Mouse (Mus musculus) erythroblast, embryonic 14.5 days (primary cell): ENCODE results near the gene Pax8. TPM values are rescaled to one million over a fixed set of nuclear protein-coding genes. Genes with fewer than 3 reads are reported as not detected.

Source experiments
- H3K27me3 ChIP-seq: 2 replicates; pipeline ENCODE4 v1.6.1; 2012; ENCODE audit warnings: inconsistent platforms; ENCODE audit not compliant: control insufficient read depth
- H3K36me3 ChIP-seq: 2 replicates; pipeline ENCODE4 v1.6.1; 2012; ENCODE audit warnings: mild to moderate bottlenecking, inconsistent platforms; ENCODE audit not compliant: control insufficient read depth
- H3K4me1 ChIP-seq: 2 replicates; pipeline ENCODE4 v1.6.1; 2012; ENCODE audit warnings: inconsistent platforms; ENCODE audit not compliant: control insufficient read depth
- H3K4me3 ChIP-seq: replicated peaks from 2 replicates; pipeline ENCODE3; 2012; ENCODE audit warnings: moderate library complexity, mild to moderate bottlenecking, inconsistent platforms
- H3K9me3 ChIP-seq: 2 replicates; pipeline ENCODE4 v1.6.1; 2012; ENCODE audit warnings: low read length, inconsistent platforms, mixed read lengths; ENCODE audit not compliant: control insufficient read depth
- GATA1 ChIP-seq: IDR thresholded peaks from 2 replicates; pipeline ENCODE4 v1.6.1; 2012; ENCODE audit warnings: low read length, inconsistent platforms, mixed read lengths
- TAL1 ChIP-seq: IDR thresholded peaks from 3 replicates; pipeline ENCODE4 v1.6.1; 2012; ENCODE audit warnings: low read length, inconsistent platforms, mixed read lengths
- polyA plus RNA-seq: library from polyadenylated mRNA; stranded (reverse); fragments of >175 nt; gene quantifications from 2 replicates; pipeline ENCODE4 v1.2.3, GENCODE M21; 2012

Gene Pax8
- polyA plus RNA-seq, 1 experiment = not detected

DNA sequence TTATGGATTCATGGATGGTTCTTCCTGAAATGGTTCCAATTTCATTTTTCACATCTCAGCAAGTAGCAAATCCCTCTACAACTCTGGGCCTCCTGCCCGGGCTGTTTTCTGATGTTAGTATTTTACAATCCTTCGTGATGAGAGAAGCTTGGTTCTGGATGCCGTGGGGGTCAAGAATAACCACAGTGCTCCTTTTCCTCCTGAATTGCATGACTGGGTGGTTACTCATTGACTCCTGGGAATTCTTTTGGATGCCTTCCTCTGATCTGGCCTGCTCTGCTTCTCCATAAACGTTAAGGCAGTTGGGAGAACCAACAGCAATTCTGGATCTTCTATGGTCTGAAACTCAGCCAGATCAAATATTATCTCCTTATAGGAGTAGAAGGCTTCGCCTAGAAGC is 22.2 kb downstream of the Pax8 start:
- H3K9me3 ChIP-seq = no peaks in the 10 kb centered on the region
- TF ChIP-seq GATA1 (no peak), TAL1 (no peak)

DNA sequence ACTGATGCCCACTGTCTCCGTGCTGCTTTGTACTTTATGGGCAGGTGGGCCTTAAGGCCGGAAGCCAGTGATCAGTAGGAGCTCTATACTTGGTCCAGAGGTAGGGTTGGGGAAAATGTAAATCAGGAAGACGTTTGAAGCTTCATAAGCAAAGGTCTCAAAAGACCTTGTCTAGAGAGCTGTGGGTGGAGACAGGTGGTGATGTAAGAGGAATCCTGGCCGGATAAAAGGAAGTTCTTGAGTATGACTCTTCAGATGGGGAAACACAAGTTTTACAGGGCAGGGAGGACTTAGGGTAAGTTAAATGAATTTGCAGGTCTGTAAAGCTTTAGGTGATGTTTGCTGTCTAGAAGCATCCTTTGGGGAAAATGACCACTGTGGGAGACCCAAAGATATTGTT is 26.3 kb downstream of the Pax8 start:
- Histone ChIP-seq H3K4me1 (no peaks in the 10 kb centered on the region), H3K9me3 (no peaks in the 10 kb centered on the region), H3K36me3 (no peaks in the 10 kb centered on the region), H3K4me3 (no peak overlapping the region), H3K27me3 (no peaks in the 10 kb centered on the region)
- no peak for TF ChIP-seq TAL1
- no peak for TF ChIP-seq GATA1

More for the DNA sequence above, 22.2 kb downstream of the Pax8 start:
- Histone ChIP-seq H3K27me3 (no peaks in the 10 kb centered on the region), H3K36me3 (no peaks in the 10 kb centered on the region), H3K4me3 (no peak overlapping the region), H3K4me1 (no peaks in the 10 kb centered on the region)

DNA sequence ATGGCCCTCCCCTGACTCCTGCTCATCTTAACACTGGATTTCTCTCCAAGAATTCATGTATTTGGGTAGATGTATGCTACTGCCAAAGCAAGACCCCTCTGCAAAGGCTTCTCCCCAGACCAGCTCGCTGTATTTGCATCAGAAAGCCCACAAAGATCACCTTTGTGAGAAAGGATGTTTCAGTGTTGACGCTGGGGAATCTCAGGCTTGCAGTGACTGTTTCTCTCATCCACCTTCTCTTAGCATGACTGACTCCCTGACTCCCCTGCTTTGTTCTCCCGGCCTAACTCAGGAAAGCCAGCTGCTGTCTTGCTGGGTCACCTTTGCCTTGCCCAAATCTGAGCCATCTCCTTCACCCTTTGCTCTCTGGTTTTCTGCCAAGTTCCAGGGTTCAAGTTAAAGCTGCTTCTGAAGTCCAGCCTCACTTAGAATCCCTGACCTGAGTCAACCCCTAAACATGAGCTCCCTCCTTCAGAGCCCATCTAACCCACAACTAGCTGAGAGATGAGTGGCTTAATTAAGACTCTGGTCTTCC is 32.1 kb downstream of the Pax8 start:
- TF ChIP-seq GATA1 = no peak
- TF ChIP-seq TAL1 = no peak
- H3K4me1 ChIP-seq = no peaks in the 10 kb centered on the region
- H3K27me3 ChIP-seq = no peaks in the 10 kb centered on the region
- no peak overlapping the region for H3K4me3 ChIP-seq
- no peaks in the 10 kb centered on the region for H3K9me3 ChIP-seq
- no peaks in the 10 kb centered on the region for H3K36me3 ChIP-seq

DNA sequence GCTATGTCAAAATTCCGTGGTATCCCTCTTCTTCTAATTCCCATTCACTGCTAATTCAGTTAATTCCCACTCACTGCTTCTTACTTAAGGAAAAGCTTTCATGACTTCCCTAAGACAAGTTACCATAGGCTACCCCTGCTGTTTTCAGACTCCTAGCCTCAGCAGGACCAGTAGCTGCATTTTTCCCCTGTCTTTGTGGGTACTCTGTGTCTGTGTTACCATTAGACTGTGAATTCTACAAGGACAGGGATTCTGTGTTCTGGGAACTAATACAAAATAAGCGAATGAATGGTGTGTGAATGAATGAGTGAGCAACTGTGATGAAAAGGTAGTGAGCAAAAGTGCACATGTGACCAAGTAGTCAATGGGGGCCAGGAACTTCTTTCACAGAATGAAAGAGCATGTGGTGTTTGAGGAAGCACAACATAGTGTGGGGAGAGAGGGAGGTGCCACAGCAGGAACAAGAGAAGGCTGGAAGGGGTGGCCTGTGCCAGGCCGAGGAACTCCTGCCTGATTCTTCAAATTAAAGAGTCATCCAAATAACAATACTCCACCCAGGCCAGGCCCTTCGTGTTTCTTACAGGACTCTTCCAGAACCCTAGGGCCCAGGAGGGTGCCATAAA is 33.0 kb downstream of the Pax8 start:
- no peaks in the 10 kb centered on the region for H3K27me3 ChIP-seq
- no peaks in the 10 kb centered on the region for H3K36me3 ChIP-seq
- no peaks in the 10 kb centered on the region for H3K4me1 ChIP-seq
- H3K9me3 ChIP-seq = no peaks in the 10 kb centered on the region
- H3K4me3 ChIP-seq = no peak overlapping the region
- no peak for TF ChIP-seq TAL1
- no peak for TF ChIP-seq GATA1

DNA sequence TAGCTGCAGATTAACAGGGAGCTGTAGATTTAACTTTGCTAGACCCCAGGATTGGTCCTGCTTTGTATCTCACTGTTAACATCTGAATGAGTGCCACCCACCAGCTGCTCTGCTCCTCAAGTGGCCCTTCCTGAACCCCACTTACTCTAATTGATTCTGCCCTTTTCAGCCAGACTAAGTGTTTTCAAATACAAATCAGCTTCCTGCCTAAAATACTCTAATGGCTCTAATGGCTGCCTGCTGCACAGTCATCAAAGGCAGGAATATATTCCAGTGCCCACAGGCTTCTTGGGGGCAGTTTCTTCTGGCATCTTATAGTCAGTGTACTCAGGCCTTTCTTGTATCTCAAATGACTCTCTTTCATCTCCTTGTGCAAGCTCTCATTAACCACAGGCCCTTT is 33.5 kb downstream of the Pax8 start:
- H3K27me3 ChIP-seq = no peaks in the 10 kb centered on the region
- H3K36me3 ChIP-seq = no peaks in the 10 kb centered on the region
- no peak for TF ChIP-seq GATA1
- TF ChIP-seq TAL1 = no peak
- no peaks in the 10 kb centered on the region for H3K4me1 ChIP-seq
- H3K9me3 ChIP-seq = no peaks in the 10 kb centered on the region
- H3K4me3 ChIP-seq = no peak overlapping the region

DNA sequence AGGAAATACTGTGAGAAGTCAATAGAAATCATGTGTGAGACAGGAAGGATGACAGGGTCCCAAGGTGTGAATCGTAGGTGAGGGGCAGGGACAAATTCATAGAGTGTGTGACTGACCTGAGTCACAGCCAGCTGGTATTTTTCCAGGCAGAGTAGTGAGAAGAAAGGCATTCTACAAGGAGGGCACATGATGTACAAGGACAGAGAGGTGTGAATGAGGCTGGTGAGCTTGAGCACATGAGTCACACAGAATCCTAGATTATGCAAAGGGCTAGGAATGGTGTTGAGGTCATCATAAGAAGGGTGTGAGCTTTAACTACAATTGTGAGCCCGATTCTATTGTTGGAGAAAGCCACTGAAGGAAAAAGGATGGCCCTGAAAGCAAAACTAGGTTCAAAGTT is 35.3 kb downstream of the Pax8 start:
- Histone ChIP-seq H3K36me3 (no peaks in the 10 kb centered on the region), H3K9me3 (no peaks in the 10 kb centered on the region), H3K4me3 (no peak overlapping the region), H3K27me3 (no peaks in the 10 kb centered on the region), H3K4me1 (no peaks in the 10 kb centered on the region)
- no peak for TF ChIP-seq GATA1
- TF ChIP-seq TAL1 = no peak

DNA sequence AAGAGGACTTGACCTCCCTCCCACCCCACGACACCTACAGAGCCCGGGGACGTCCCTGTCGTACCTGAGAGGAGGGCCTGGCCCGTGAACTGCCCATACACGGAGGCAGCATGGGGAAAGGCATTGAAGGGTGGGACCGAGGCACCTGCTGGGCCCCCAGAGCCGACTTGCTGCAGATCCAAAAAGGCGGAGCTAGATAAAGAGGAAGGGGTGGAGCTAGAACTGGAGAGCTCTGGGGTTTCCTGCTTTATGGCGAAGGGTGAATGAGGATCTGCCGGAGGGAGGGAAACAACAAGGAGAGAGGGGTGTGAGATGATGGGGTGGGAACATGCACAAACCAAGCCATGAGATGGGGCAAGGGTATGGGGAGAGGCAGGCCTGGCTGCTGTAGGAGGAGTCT is 39.7 kb downstream of the Pax8 start:
- TF ChIP-seq TAL1 (no peak), GATA1 (no peak)
- Histone ChIP-seq H3K4me1 (no peaks in the 10 kb centered on the region), H3K27me3 (no peaks in the 10 kb centered on the region), H3K4me3 (no peak overlapping the region), H3K36me3 (no peaks in the 10 kb centered on the region), H3K9me3 (no peaks in the 10 kb centered on the region)

DNA sequence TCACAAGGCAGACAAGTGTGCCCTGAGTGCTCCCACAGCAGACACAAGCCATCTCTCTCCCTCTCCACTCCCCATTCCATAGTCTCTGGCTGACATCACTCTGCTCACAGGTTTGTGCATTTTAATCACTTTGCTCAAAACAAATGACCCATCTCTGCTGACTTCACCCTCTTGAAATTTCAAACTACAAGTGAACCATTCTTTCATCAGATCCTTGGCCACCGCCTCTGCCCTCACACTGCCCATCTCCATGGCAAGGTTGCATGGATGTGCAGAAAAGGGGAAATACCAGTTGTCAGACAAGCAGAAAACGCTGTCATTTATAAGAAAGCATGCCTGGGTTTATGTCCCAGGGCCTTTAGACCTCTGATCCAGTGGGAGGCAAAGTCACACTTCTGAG is 40.7 kb downstream of the Pax8 start:
- H3K36me3 ChIP-seq = no peaks in the 10 kb centered on the region
- no peaks in the 10 kb centered on the region for H3K27me3 ChIP-seq
- H3K4me3 ChIP-seq = no peak overlapping the region
- TF ChIP-seq TAL1 (no peak), GATA1 (no peak)
- H3K4me1 ChIP-seq = no peaks in the 10 kb centered on the region
- H3K9me3 ChIP-seq = no peaks in the 10 kb centered on the region

DNA sequence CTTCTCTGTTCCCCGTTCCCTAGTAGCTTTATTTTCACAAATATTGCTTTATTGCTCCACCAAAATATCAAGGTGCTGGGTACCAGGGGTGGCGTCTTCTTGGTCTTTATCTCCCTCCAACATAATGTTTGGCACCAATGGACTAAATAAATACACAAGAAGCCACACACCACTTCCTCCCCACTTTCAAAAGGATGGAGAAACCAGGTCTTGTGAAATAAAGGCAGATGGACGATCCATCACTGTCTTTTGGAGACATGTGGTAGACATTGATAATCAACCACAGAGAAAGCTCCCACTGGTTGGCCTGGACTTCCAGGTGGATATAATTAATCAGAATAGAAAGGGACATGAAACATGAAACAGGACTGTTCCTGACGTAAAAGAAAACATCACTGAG is 45.6 kb downstream of the Pax8 start:
- Histone ChIP-seq H3K36me3 (no peaks in the 10 kb centered on the region), H3K9me3 (no peaks in the 10 kb centered on the region), H3K4me3 (no peak overlapping the region), H3K27me3 (no peaks in the 10 kb centered on the region), H3K4me1 (no peaks in the 10 kb centered on the region)
- no peak for TF ChIP-seq GATA1
